Mouse (Mus musculus) embryo, embryonic 11.5 days (tissue): ENCODE measurements around the gene Ccne1.
"Not testable (repeated sequence)": the region's sequence is repeated elsewhere in the genome, so short reads cannot be mapped to it uniquely, and the experiment has no call there.

ENCODE experiments used
- DNase-seq: peaks from one replicate; pipeline ENCODE4 v3.0.0-alpha.2; 2012; ENCODE audit warnings: low read depth, low spot score

Ccne1 gene

GRCm38 (mm10) chr7:38107371-38108259 lies at the start of gene Ccne1:
Ccne1 (minus strand) TSS chr7:38107534.
- DNase-seq: peak; percentile 96

GRCm38 (mm10) chr7:38155829-38156228 lies 48.5 kb upstream of the Ccne1 start:
- no peak for DNase-seq

GRCm38 (mm10) chr7:38152571-38152970 lies 45.2 kb upstream of the Ccne1 start:
- DNase-seq: no peak

- DNase-seq: no peak
Observed at GRCm38 (mm10) chr7:38151706-38152312, 44.5 kb upstream of the Ccne1 start.

GRCm38 (mm10) chr7:38147477-38147876 lies 40.1 kb upstream of the Ccne1 start:
- no peak for DNase-seq

GRCm38 (mm10) chr7:38141747-38142545 lies 34.6 kb upstream of the Ccne1 start:
- peak; percentile 79 for DNase-seq

- no peak for DNase-seq
Observed at GRCm38 (mm10) chr7:38140324-38140723, 33.0 kb upstream of the Ccne1 start.

- DNase-seq: no peak
Observed at GRCm38 (mm10) chr7:38134471-38134870, 27.1 kb upstream of the Ccne1 start.

GRCm38 (mm10) chr7:38131186-38131585 lies 23.9 kb upstream of the Ccne1 start:
- no peak for DNase-seq

GRCm38 (mm10) chr7:38129986-38130729 lies 22.8 kb upstream of the Ccne1 start:
- DNase-seq: no peak

GRCm38 (mm10) chr7:38129491-38129890 lies 22.2 kb upstream of the Ccne1 start:
- no peak for DNase-seq

- DNase-seq: not testable (repeated sequence)
Observed at GRCm38 (mm10) chr7:38128256-38128655, 20.9 kb upstream of the Ccne1 start.

GRCm38 (mm10) chr7:38125565-38126159 lies 18.3 kb upstream of the Ccne1 start:
- no peak for DNase-seq

- DNase-seq: not testable (repeated sequence)
Observed at GRCm38 (mm10) chr7:38124164-38124563, 16.8 kb upstream of the Ccne1 start.

- DNase-seq: no peak
Observed at GRCm38 (mm10) chr7:38118594-38118993, 11.3 kb upstream of the Ccne1 start.

GRCm38 (mm10) chr7:38112451-38112850 lies 5.1 kb upstream of the Ccne1 start:
- DNase-seq: no peak

- peak; percentile 68 for DNase-seq
Observed at GRCm38 (mm10) chr7:38111996-38112395, 4.7 kb upstream of the Ccne1 start.

- no peak for DNase-seq
Observed at GRCm38 (mm10) chr7:38108260-38108632, 912 bp upstream of the Ccne1 start.

GRCm38 (mm10) chr7:38106711-38107311 lies 523 bp downstream of the Ccne1 start:
- DNase-seq: no peak

GRCm38 (mm10) chr7:38105379-38105778 lies 2.0 kb downstream of the Ccne1 start:
- DNase-seq: no peak

GRCm38 (mm10) chr7:38104097-38104496 lies 3.2 kb downstream of the Ccne1 start:
- no peak for DNase-seq
